Mouse (Mus musculus): Measurements from ENCODE around the gene Bud23. TPM values are rescaled to one million over a fixed set of nuclear protein-coding genes. Genes with fewer than 3 reads are reported as not detected.
"Not testable (repeated sequence)": the region's sequence is repeated elsewhere in the genome, so short reads cannot be mapped to it uniquely, and the experiment has no call there.

Bud23 gene
- polyA plus RNA-seq (2015; fragmentation: Nextera tagmentation; extraction: Ambion mirVana), result 94.8 and 105 TPM in 2 replicates

GRCm38 (mm10) chr5:135064909-135065446 is at the start of gene Bud23:
Bud23 (minus strand) TSS chr5:135064959.
- Histone ChIP-seq H3K4me1 (ENCODE audit: control insufficient read depth, insufficient read depth, low read length) (peaks cover 14% of the 10 kb centered on the region), H3K4me3 (replicated peaks; ENCODE audit: low read length) (peak within 1 kb of the TSS; percentile 97), H3K36me3 (ENCODE audit: control insufficient read depth, insufficient read depth, low read length) (peaks cover 11% of the 10 kb centered on the region; the same call in 1 of the 2 replicates), H3K4me2 (ENCODE audit: low read depth, low read length) (peak within 1 kb of the TSS; percentile 85), H3K27ac (ENCODE audit: low read length) (peak within 1 kb of the TSS; percentile 66), H3K9ac (ENCODE audit: low read length) (peak within 1 kb of the TSS; percentile 90)
- 69% methylated on average over 9 of the region's 9 CpGs for WGBS
- H3K27me3 ChIP-seq (ENCODE audit: control insufficient read depth, insufficient read depth, low read length); ATAC-seq (ENCODE audit: insufficient read depth, low FRiP score); H3K9me3 ChIP-seq (replicated peaks; ENCODE audit: control insufficient read depth, low read length): not testable (repeated sequence)

DNA sequence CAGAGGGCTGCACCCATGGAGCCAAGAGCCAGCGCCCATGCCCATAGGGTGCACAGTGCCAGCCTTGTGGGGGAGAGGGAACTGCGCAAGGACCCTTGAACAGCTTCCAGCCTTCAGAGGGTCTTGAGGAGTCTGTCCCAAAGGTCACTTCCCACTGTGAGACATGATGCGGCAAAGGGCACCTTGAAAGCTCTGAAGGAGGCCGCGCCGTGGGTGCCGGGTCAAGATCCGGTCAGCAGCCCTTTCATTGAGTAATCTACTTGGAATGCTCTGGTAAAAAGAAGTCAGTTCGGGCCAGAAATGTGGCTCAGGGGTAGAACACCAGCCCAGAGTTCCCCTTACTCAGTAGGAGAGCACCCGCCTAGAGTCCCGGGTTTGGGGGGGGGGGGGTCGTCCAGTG is 49.0 kb upstream of the Bud23 start:
- 88% methylated on average over 12 of the region's 12 CpGs for whole genome bisulfite sequencing
- H3K9ac ChIP-seq (ENCODE audit: low read length), result no peak overlapping the region
- no peak overlapping the region for H3K4me2 ChIP-seq (ENCODE audit: low read depth, low read length)
- no peak overlapping the region for H3K27ac ChIP-seq (ENCODE audit: low read length)
- H3K4me3 ChIP-seq (replicated peaks; ENCODE audit: low read length), result no peak overlapping the region
- peaks cover 2% of the 10 kb centered on the region; the same call in 1 of the 2 replicates for H3K27me3 ChIP-seq (ENCODE audit: control insufficient read depth, insufficient read depth, low read length)
- H3K9me3 ChIP-seq (replicated peaks; ENCODE audit: control insufficient read depth, low read length), result no peaks in the 10 kb centered on the region
- no peak for ATAC-seq (ENCODE audit: insufficient read depth, low FRiP score)
- no peaks in the 10 kb centered on the region for H3K36me3 ChIP-seq (ENCODE audit: control insufficient read depth, insufficient read depth, low read length)
- no peaks in the 10 kb centered on the region for H3K4me1 ChIP-seq (ENCODE audit: control insufficient read depth, insufficient read depth, low read length)

- WGBS, result 72% methylated on average over 6 of the region's 6 CpGs
- Histone ChIP-seq H3K27me3 (ENCODE audit: control insufficient read depth, insufficient read depth, low read length) (peaks cover 22% of the 10 kb centered on the region), H3K4me3 (replicated peaks; ENCODE audit: low read length) (no peak overlapping the region), H3K9ac (ENCODE audit: low read length) (no peak overlapping the region), H3K4me2 (ENCODE audit: low read depth, low read length) (no peak overlapping the region), H3K4me1 (ENCODE audit: control insufficient read depth, insufficient read depth, low read length) (peaks cover 4% of the 10 kb centered on the region; the same call in 1 of the 2 replicates), H3K36me3 (ENCODE audit: control insufficient read depth, insufficient read depth, low read length) (no peaks in the 10 kb centered on the region), H3K27ac (ENCODE audit: low read length) (no peak overlapping the region), H3K9me3 (replicated peaks; ENCODE audit: control insufficient read depth, low read length) (no peaks in the 10 kb centered on the region)
- no peak for ATAC-seq (ENCODE audit: insufficient read depth, low FRiP score)
These were observed 45.2 kb upstream of the Bud23 start for GRCm38 (mm10) chr5:135109976-135110375.

DNA sequence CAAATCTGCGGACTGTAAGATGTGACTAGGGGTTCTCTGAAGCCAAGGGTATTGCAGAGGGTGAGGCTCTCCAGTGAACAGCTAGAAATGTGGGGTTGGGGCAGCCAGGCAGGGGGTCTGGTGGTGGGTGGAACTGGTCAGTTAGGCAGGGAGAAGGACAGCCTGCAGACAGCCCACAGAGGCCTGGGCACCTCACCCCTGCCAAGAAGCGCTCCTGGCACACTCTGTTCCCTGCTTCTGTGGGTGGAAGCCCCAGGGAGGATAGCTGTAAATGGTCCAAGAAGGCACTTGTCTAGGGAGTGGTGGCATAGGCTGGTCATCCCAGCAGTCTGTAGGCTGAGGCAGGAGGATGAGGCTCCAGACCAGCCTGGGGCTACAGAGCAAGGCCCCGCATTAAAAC is 44.7 kb upstream of the Bud23 start:
- no peaks in the 10 kb centered on the region for H3K36me3 ChIP-seq (ENCODE audit: control insufficient read depth, insufficient read depth, low read length)
- no peak overlapping the region for H3K27ac ChIP-seq (ENCODE audit: low read length)
- no peak overlapping the region for H3K4me2 ChIP-seq (ENCODE audit: low read depth, low read length)
- H3K9ac ChIP-seq (ENCODE audit: low read length), result no peak overlapping the region
- H3K27me3 ChIP-seq (ENCODE audit: control insufficient read depth, insufficient read depth, low read length), result peaks cover 22% of the 10 kb centered on the region
- no peaks in the 10 kb centered on the region for H3K9me3 ChIP-seq (replicated peaks; ENCODE audit: control insufficient read depth, low read length)
- peaks cover 4% of the 10 kb centered on the region; the same call in 1 of the 2 replicates for H3K4me1 ChIP-seq (ENCODE audit: control insufficient read depth, insufficient read depth, low read length)
- ATAC-seq (ENCODE audit: insufficient read depth, low FRiP score), result no peak
- WGBS, result 80% methylated on average over 3 of the region's 3 CpGs
- H3K4me3 ChIP-seq (replicated peaks; ENCODE audit: low read length), result no peak overlapping the region

DNA sequence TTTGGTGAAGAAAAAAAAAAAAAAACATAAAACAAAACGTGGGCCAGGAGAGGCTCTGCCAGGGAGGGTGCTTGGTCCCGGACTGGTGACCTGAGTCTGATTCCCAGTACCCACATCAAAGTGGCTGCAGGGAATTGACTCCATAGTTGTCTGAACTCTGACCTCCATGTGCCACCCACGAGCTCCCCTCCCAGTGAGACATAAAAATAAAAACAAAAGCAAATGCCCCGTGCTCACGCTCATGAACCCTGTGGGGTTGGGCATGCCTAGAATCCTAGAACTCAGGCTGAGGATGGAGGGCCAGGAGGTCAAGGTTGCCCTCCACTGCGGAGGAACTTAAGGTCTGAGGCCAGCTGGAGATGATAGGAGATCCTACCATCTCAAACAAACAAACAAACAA is 44.3 kb upstream of the Bud23 start:
- Histone ChIP-seq H3K4me1 (ENCODE audit: control insufficient read depth, insufficient read depth, low read length) (peaks cover 4% of the 10 kb centered on the region; the same call in 1 of the 2 replicates), H3K4me3 (replicated peaks; ENCODE audit: low read length) (no peak overlapping the region), H3K9me3 (replicated peaks; ENCODE audit: control insufficient read depth, low read length) (no peaks in the 10 kb centered on the region), H3K9ac (ENCODE audit: low read length) (no peak overlapping the region), H3K27ac (ENCODE audit: low read length) (no peak overlapping the region), H3K36me3 (ENCODE audit: control insufficient read depth, insufficient read depth, low read length) (no peaks in the 10 kb centered on the region), H3K4me2 (ENCODE audit: low read depth, low read length) (no peak overlapping the region), H3K27me3 (ENCODE audit: control insufficient read depth, insufficient read depth, low read length) (peaks cover 22% of the 10 kb centered on the region)
- ATAC-seq (ENCODE audit: insufficient read depth, low FRiP score), result no peak
- 64% methylated on average over 6 of the region's 6 CpGs for WGBS

DNA sequence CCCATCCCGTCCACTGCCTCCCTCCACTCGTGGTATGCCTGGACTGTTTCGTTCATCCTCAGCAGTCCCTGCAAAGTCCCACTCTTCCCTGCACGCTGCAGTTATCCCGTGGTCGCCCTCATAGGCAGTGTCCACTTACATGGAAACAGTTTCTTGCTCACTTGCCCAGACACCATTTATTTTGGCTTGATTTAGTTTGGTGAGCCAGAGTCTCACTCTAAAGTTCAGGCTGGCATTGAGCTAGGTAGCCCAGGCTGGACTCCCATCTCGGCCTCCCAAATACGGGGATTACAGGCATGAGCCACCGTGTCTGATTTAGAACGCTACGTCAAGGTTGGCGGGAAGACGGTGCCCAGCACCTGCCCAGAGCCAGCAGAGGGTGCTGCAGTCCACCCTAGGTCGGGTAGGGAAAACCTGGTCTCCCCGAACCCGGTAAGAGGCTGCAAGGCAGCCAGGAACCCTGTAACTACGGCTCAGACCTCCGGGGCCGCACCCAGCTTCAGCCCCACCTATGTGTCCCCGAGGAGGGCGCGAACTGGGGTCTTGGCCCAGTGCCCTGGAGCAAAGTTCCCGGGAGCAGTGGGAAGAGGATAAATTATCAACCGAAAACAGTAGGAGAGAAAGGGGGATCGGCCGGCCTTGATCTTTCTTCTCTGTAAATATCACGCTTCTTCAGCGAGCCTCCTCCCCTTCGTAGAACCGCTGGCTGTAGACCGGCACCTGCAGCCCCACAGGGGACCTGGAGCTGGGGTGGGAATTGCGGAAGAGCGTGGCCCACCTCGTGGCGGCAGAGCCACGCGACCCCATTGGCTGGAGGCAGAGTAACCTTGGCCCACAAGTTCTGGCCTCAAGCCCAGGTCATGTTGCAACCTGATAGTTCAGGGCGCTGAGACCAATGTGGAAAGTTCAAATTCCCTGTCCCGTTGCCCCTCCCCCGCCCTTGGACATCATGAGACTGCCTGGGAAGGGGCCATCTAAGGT is 43.1 kb upstream of the Bud23 start:
- Histone ChIP-seq H3K4me1 (ENCODE audit: control insufficient read depth, insufficient read depth, low read length) (peaks cover 4% of the 10 kb centered on the region; the same call in 1 of the 2 replicates), H3K27me3 (ENCODE audit: control insufficient read depth, insufficient read depth, low read length) (peaks cover 22% of the 10 kb centered on the region), H3K4me3 (replicated peaks; ENCODE audit: low read length) (peak overlapping the region; percentile 55), H3K9ac (ENCODE audit: low read length) (peak overlapping the region; percentile 66; the same call in 1 of the 2 replicates), H3K27ac (ENCODE audit: low read length) (no peak overlapping the region), H3K36me3 (ENCODE audit: control insufficient read depth, insufficient read depth, low read length) (no peaks in the 10 kb centered on the region), H3K4me2 (ENCODE audit: low read depth, low read length) (peak overlapping the region; percentile 96), H3K9me3 (replicated peaks; ENCODE audit: control insufficient read depth, low read length) (no peaks in the 10 kb centered on the region)
- 9% methylated on average over 40 of the region's 40 CpGs for WGBS
- peak; percentile 65; the same call in 1 of the 2 replicates for ATAC-seq (ENCODE audit: insufficient read depth, low FRiP score)

- H3K4me1 ChIP-seq (ENCODE audit: control insufficient read depth, insufficient read depth, low read length), result peaks cover 4% of the 10 kb centered on the region; the same call in 1 of the 2 replicates
- peak; percentile 82 for ATAC-seq (ENCODE audit: insufficient read depth, low FRiP score)
- H3K9me3 ChIP-seq (replicated peaks; ENCODE audit: control insufficient read depth, low read length), result no peaks in the 10 kb centered on the region
- H3K9ac ChIP-seq (ENCODE audit: low read length), result peak overlapping the region; percentile 66
- H3K36me3 ChIP-seq (ENCODE audit: control insufficient read depth, insufficient read depth, low read length), result no peaks in the 10 kb centered on the region
- H3K27ac ChIP-seq (ENCODE audit: low read length), result no peak overlapping the region
- H3K4me2 ChIP-seq (ENCODE audit: low read depth, low read length), result peak overlapping the region; percentile 96
- under 1% methylated on average over 48 of the region's 48 CpGs for whole genome bisulfite sequencing
- H3K27me3 ChIP-seq (ENCODE audit: control insufficient read depth, insufficient read depth, low read length), result peaks cover 22% of the 10 kb centered on the region
- peak overlapping the region; percentile 55 for H3K4me3 ChIP-seq (replicated peaks; ENCODE audit: low read length)
These were observed 42.0 kb upstream of the Bud23 start for GRCm38 (mm10) chr5:135106758-135107256.

DNA sequence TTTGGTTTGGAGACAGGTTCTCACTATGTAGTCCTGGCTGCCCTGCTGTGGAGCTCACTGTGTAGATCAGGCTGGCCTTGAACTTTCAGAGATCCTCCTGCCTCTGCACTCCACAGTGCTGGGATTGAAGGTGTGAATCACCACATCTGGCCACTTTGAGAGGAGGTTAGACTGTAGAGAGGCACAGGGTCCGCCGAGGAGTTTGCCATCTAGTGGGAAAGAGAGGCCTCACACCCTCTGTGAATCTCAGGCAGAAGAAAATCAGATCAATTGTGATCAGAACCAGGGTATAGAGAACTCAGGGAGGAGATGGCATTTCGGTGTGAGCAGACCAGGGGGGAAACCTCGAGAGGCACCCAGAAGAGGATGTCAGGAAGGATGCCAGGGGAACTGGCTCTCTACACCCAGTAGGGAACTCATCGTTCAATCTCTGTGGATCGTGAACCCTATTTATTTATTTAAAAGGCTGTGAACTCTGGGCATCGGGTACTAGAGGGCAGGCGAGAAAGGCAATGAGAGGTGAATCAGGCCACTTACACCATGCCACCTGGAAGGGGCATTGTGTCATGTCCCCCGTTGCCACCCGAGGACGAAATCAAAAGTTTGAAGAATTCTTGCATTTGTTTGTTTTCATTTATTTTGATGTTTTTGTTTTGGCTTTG is 39.4 kb upstream of the Bud23 start:
- Histone ChIP-seq H3K9ac (ENCODE audit: low read length) (no peak overlapping the region), H3K36me3 (ENCODE audit: control insufficient read depth, insufficient read depth, low read length) (no peaks in the 10 kb centered on the region), H3K27me3 (ENCODE audit: control insufficient read depth, insufficient read depth, low read length) (peaks cover 20% of the 10 kb centered on the region), H3K9me3 (replicated peaks; ENCODE audit: control insufficient read depth, low read length) (no peaks in the 10 kb centered on the region), H3K4me3 (replicated peaks; ENCODE audit: low read length) (no peak overlapping the region), H3K4me1 (ENCODE audit: control insufficient read depth, insufficient read depth, low read length) (peaks cover 4% of the 10 kb centered on the region; the same call in 1 of the 2 replicates), H3K4me2 (ENCODE audit: low read depth, low read length) (no peak overlapping the region), H3K27ac (ENCODE audit: low read length) (no peak overlapping the region)
- 62% methylated on average over 11 of the region's 11 CpGs for WGBS
- no peak for ATAC-seq (ENCODE audit: insufficient read depth, low FRiP score)

Data from stomach, embryonic 16.5 days (tissue).